Mouse (Mus musculus): ENCODE results near the gene Casc1. TPM values are rescaled to one million over a fixed set of nuclear protein-coding genes. Genes with fewer than 3 reads are reported as not detected.
"Not testable (repeated sequence)": the region's sequence is repeated elsewhere in the genome, so short reads cannot be mapped to it uniquely, and the experiment has no call there.

The Casc1 gene
- polyA plus RNA-seq, 1 experiment from 2014 or later: 0.61 TPM

GRCm38 (mm10) chr6:145145173-145145572, 65.6 kb downstream of the Casc1 start:
- Histone ChIP-seq H3K27me3 (ENCODE audit: poor library complexity, severe bottlenecking) (no peaks in the 10 kb centered on the region), H3K36me3 (replicated peaks) (no peaks in the 10 kb centered on the region), H3K4me3 (no peak overlapping the region), H3K27ac (no peak overlapping the region), H3K9me3 (no peaks in the 10 kb centered on the region), H3K4me1 (peaks cover 15% of the 10 kb centered on the region; the same call in 1 of the 2 replicates)
- WGBS: 79% methylated on average over 7 of the region's 7 CpGs
- no peak for DNase-seq (ENCODE audit: extremely low spot score, low spot score)

DNA sequence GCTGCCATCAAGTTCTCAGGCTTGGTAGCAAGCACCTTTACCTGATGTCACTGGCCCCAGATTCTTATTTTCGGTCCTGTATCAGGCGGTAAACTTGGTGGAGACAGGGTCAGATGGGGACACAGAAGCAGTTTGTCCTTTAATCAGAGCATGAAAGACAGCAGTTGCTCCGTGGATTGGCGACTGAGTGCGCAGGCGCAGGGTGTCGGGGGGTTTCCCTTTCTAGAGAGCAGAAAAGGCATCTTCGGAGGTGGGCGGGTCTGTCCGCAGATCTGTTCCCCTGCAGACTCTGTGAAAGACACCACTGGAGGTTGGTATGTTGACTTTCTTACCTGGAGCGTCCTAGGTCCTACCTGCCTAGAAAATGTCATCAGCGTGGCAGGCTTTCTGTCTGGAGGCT, 69.0 kb downstream of the Casc1 start:
- H3K36me3 ChIP-seq (replicated peaks): no peaks in the 10 kb centered on the region
- H3K27me3 ChIP-seq (ENCODE audit: poor library complexity, severe bottlenecking): no peaks in the 10 kb centered on the region
- WGBS: 93% methylated on average over 12 of the region's 12 CpGs
- no peak for DNase-seq (ENCODE audit: extremely low spot score, low spot score)
- H3K4me3 ChIP-seq: no peak overlapping the region
- peaks cover 10% of the 10 kb centered on the region; the same call in 1 of the 2 replicates for H3K4me1 ChIP-seq
- H3K27ac ChIP-seq: no peak overlapping the region
- H3K9me3 ChIP-seq: no peaks in the 10 kb centered on the region

DNA sequence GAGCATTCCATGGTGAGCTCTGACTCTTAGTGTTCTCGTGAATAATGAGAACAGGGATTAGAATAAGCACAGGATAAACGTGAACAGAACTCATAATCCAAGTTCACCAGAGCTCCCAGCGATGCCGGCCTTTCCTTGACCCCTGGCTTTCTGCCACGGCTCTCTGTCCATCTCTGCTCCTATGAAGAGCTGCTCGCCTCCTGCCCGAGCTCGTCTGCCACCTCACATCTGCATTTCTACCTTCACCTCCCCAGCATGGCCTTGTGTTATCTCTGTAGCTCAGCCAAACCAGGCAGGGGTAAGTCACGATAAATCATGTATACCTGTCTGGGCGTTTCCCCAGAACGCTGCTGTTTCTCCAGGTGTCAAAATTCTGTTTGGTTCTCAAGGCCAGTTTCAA, 70.1 kb downstream of the Casc1 start:
- no peak overlapping the region for H3K27ac ChIP-seq
- no peaks in the 10 kb centered on the region for H3K27me3 ChIP-seq (ENCODE audit: poor library complexity, severe bottlenecking)
- 78% methylated on average over 11 of the region's 11 CpGs for WGBS
- DNase-seq (ENCODE audit: extremely low spot score, low spot score): no peak
- peaks cover 10% of the 10 kb centered on the region; the same call in 1 of the 2 replicates for H3K4me1 ChIP-seq
- H3K36me3 ChIP-seq (replicated peaks): no peaks in the 10 kb centered on the region
- H3K4me3 ChIP-seq: no peak overlapping the region
- H3K9me3 ChIP-seq: no peaks in the 10 kb centered on the region

DNA sequence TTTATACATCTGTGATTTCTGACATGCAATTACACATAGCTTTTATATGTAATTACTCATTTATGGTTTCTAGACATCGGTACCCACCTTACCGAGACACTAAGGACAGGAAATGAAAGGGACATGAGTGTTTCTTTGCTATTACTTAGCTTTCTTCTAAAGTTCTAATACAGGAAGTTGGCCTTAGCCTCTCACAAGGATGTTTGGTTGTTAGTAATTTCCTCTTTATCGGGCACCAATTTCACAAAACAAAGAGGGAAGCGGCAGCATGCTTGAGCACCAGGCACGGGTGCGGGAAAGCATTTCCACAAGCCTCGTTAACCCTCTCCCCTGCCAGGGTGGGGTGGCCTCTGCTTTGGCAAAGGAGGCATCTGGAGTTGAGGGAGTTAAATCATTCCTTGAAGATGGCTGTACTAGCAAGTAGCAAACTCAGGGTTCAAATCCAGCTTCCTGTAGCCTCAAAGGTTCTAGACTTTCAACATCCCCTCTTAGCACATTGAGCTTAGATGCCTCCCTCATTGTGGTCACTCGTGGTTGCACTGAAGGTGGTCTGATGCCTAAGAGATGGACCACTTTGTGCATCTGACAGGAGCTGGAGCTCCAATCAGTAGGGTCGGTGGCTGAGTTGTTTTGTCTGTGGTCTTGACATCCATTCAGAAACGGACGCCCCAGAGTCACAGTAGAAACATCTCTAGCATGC, 70.9 kb downstream of the Casc1 start:
- Histone ChIP-seq H3K27ac (no peak overlapping the region), H3K4me1 (peaks cover 10% of the 10 kb centered on the region; the same call in 1 of the 2 replicates), H3K36me3 (replicated peaks) (no peaks in the 10 kb centered on the region), H3K27me3 (ENCODE audit: poor library complexity, severe bottlenecking) (no peaks in the 10 kb centered on the region), H3K9me3 (no peaks in the 10 kb centered on the region), H3K4me3 (no peak overlapping the region)
- WGBS: 79% methylated on average over 11 of the region's 11 CpGs
- DNase-seq (ENCODE audit: extremely low spot score, low spot score): no peak

DNA sequence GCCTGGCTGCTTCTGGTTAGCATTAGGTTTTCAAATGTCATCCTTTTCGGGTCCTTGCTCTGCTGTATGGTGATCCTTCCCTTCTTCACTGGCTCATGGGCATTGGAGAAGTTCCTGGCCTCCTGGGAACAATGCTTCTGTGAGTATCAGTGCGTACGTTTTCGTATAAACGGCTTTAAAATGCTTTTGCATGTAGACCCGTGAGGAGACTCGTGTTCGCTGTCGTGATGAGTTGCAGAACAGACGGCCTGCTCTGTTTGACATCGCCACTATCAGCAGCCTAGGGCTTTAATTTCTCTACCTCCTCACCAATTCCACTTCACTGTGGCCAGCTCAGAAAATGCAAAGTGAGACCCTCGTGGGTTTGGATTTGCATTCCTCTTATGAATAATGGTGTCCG, 71.6 kb downstream of the Casc1 start:
- H3K27ac ChIP-seq: no peak overlapping the region
- DNase-seq (ENCODE audit: extremely low spot score, low spot score): no peak
- no peaks in the 10 kb centered on the region for H3K36me3 ChIP-seq (replicated peaks)
- H3K4me1 ChIP-seq: peaks cover 10% of the 10 kb centered on the region; the same call in 1 of the 2 replicates
- H3K9me3 ChIP-seq: no peaks in the 10 kb centered on the region
- 94% methylated on average over 13 of the region's 13 CpGs for WGBS
- H3K4me3 ChIP-seq: no peak overlapping the region
- H3K27me3 ChIP-seq (ENCODE audit: poor library complexity, severe bottlenecking): no peaks in the 10 kb centered on the region

- 89% methylated on average over 5 of the region's 5 CpGs for WGBS
- Histone ChIP-seq H3K27me3 (ENCODE audit: poor library complexity, severe bottlenecking) (no peaks in the 10 kb centered on the region), H3K9me3 (no peaks in the 10 kb centered on the region), H3K4me3 (no peak overlapping the region), H3K36me3 (replicated peaks) (no peaks in the 10 kb centered on the region), H3K4me1 (peaks cover 13% of the 10 kb centered on the region), H3K27ac (no peak overlapping the region)
- DNase-seq (ENCODE audit: extremely low spot score, low spot score): no peak
These were observed 74.0 kb downstream of the Casc1 start for GRCm38 (mm10) chr6:145136831-145137230.

- Histone ChIP-seq H3K27me3 (ENCODE audit: poor library complexity, severe bottlenecking) (no peaks in the 10 kb centered on the region), H3K4me3 (no peak overlapping the region), H3K36me3 (replicated peaks) (no peaks in the 10 kb centered on the region), H3K27ac (no peak overlapping the region), H3K9me3 (no peaks in the 10 kb centered on the region), H3K4me1 (peaks cover 12% of the 10 kb centered on the region)
- DNase-seq (ENCODE audit: extremely low spot score, low spot score): no peak
- WGBS: 75% methylated on average over 9 of the region's 9 CpGs
These were observed 75.0 kb downstream of the Casc1 start for GRCm38 (mm10) chr6:145135804-145136203.

- no peak overlapping the region for H3K27ac ChIP-seq
- H3K4me3 ChIP-seq: no peak overlapping the region
- no peaks in the 10 kb centered on the region for H3K27me3 ChIP-seq (ENCODE audit: poor library complexity, severe bottlenecking)
- WGBS: 79% methylated on average over 3 of the region's 3 CpGs
- H3K4me1 ChIP-seq: peaks cover 7% of the 10 kb centered on the region
- no peaks in the 10 kb centered on the region for H3K9me3 ChIP-seq
- H3K36me3 ChIP-seq (replicated peaks): no peaks in the 10 kb centered on the region
- DNase-seq (ENCODE audit: extremely low spot score, low spot score): no peak
These were observed 75.5 kb downstream of the Casc1 start for GRCm38 (mm10) chr6:145135295-145135694.

- not testable (repeated sequence) for H3K36me3 ChIP-seq (replicated peaks); H3K4me1 ChIP-seq; H3K27me3 ChIP-seq (ENCODE audit: poor library complexity, severe bottlenecking); DNase-seq (ENCODE audit: extremely low spot score, low spot score); H3K4me3 ChIP-seq; H3K9me3 ChIP-seq; H3K27ac ChIP-seq
- 80% methylated on average over 5 of the region's 5 CpGs for WGBS
These were observed 77.8 kb downstream of the Casc1 start for GRCm38 (mm10) chr6:145132969-145133368.

- Histone ChIP-seq H3K4me1 (peaks cover 4% of the 10 kb centered on the region; the same call in 1 of the 2 replicates), H3K36me3 (replicated peaks) (no peaks in the 10 kb centered on the region), H3K9me3 (peaks cover 7% of the 10 kb centered on the region; the same call in 1 of the 2 replicates), H3K4me3 (no peak overlapping the region), H3K27ac (no peak overlapping the region), H3K27me3 (ENCODE audit: poor library complexity, severe bottlenecking) (no peaks in the 10 kb centered on the region)
- DNase-seq (ENCODE audit: extremely low spot score, low spot score): no peak
- 92% methylated on average over 5 of the region's 5 CpGs for WGBS
These were observed 78.8 kb downstream of the Casc1 start for GRCm38 (mm10) chr6:145131991-145132390.

DNA sequence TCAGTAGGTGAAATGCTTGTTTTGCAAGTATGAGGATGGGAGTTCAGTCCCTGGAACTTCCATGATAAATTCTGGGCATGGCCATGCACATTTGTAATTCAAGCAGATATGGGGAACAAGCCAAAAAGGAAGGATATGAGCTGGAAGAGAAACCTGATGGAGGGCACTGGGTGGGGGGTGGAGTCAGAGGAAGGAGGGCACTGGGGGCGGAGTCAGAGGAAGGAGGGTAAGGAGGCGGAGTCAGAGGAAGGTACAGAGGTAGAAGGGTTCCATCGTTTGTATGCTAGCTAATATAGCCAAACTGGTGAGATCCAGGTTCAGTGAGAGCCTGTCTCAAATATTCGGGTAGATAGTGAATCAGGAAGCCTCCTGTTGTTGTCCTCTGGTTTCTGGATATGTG, 81.2 kb downstream of the Casc1 start:
- Histone ChIP-seq H3K4me1 (peaks cover 4% of the 10 kb centered on the region; the same call in 1 of the 2 replicates), H3K27me3 (ENCODE audit: poor library complexity, severe bottlenecking) (no peaks in the 10 kb centered on the region), H3K9me3 (peaks cover 7% of the 10 kb centered on the region; the same call in 1 of the 2 replicates), H3K4me3 (no peak overlapping the region), H3K36me3 (replicated peaks) (no peaks in the 10 kb centered on the region), H3K27ac (no peak overlapping the region)
- no peak for DNase-seq (ENCODE audit: extremely low spot score, low spot score)
- 79% methylated on average over 4 of the region's 4 CpGs for WGBS

GRCm38 (mm10) chr6:145127652-145128051, 83.2 kb downstream of the Casc1 start:
- no peak for DNase-seq (ENCODE audit: extremely low spot score, low spot score)
- 95% methylated on average over 3 of the region's 3 CpGs for WGBS
- Histone ChIP-seq H3K9me3 (peaks cover 7% of the 10 kb centered on the region; the same call in 1 of the 2 replicates), H3K36me3 (replicated peaks) (no peaks in the 10 kb centered on the region), H3K27ac (no peak overlapping the region), H3K27me3 (ENCODE audit: poor library complexity, severe bottlenecking) (no peaks in the 10 kb centered on the region), H3K4me1 (peaks cover 7% of the 10 kb centered on the region; the same call in 1 of the 2 replicates), H3K4me3 (no peak overlapping the region)

- Histone ChIP-seq H3K9me3 (peaks cover 7% of the 10 kb centered on the region; the same call in 1 of the 2 replicates), H3K4me3 (no peak overlapping the region), H3K27ac (peak overlapping the region; percentile 33; the same call in 1 of the 2 replicates), H3K36me3 (replicated peaks) (no peaks in the 10 kb centered on the region), H3K4me1 (peaks cover 24% of the 10 kb centered on the region), H3K27me3 (ENCODE audit: poor library complexity, severe bottlenecking) (peaks cover 14% of the 10 kb centered on the region; the same call in 1 of the 2 replicates)
- no peak for DNase-seq (ENCODE audit: extremely low spot score, low spot score)
- WGBS: 81% methylated on average over 7 of the region's 7 CpGs
These were observed 85.2 kb downstream of the Casc1 start for GRCm38 (mm10) chr6:145125591-145126113.
